Mouse (Mus musculus) kidney, postnatal 10 days (tissue): ENCODE results near the gene Dgkd.
"Not testable (repeated sequence)": the region's sequence is repeated elsewhere in the genome, so short reads cannot be mapped to it uniquely, and the experiment has no call there.

Source experiments
- DNase-seq: peaks from one replicate; pipeline ENCODE4 v3.0.0; 2021; ENCODE audit warnings: mixed read lengths

Gene Dgkd

DNA sequence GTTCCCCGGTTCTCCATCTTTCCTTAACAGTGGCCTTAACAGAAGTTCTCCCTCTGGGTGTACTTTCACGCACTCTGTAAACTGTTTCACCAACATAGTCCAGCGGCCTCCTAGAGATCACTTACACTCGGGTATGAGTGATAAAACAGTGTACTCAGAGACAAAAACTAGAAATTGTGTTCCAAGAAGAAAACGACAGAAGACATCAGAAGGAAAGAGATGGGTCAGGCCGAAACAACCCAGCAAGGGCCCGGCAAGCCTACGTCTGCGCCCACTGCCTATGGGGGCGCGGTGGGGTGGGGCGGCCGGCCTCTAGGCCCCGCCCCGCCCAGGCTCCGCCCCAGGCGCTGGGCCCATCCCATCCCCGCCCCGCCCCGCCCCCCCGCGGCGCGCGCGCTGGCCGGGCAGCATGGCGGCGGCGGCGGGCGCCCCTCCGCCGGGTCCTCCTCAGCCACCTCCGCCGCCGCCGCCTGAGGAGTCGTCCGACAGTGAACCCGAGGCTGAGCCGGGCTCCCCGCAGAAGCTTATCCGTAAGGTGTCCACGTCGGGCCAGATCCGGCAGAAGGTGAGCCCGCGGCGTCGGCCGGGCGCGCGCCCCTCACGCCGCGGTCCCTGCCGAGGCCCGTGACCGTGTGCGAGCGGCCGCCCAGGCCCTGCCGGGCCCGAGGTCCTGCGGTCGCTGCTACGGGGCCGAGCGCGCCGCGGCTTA lies at the start of gene Dgkd:
TSS of gene Dgkd (plus strand) at position 396 of the 709 bp plus-strand sequence.
- DNase-seq: peak; percentile 92

DNA sequence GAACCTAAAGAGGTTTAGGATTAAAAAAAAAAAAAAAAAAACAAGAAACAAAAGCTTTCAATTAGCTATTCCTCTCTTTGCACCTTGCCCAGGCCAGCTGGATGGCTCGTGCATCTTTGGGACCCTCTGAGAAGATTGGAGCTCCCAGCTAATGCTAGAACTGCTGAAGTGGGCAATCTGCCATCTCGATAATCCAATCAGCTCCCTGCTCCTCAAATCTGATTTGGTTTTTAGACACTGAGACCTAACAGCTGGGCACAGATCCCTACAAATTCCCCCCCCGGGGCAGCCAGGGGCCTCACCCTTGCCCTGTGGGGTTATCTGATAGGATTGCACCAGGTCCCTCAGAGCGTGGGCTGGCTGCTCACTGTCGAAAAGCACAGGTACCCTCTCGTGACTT lies 49.5 kb upstream of the Dgkd start, which contains the start of gene Sag:
TSS of gene Sag (plus strand) at position 105 of the 400 bp plus-strand sequence.
- peak; percentile 23 for DNase-seq

DNA sequence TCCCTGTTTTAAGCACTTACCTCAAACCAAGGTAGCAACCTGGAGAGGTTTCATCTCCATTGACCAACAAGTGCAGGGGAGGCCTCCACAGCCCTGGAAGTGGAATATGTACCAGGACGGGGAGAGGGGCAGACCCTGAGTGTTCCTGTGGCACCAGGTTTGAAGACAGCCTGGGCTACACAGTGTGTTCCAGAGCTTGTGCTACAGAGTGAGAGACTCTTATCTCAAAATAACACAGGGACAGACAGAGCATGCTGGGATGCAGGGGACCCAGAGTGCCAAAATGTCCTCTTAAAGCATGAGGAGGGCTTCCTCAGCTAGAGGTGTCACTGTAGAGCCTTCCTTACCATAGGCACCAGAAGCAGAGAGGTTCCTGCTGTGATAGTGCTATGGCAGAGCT lies 45.3 kb upstream of the Dgkd start:
- no peak for DNase-seq

DNA sequence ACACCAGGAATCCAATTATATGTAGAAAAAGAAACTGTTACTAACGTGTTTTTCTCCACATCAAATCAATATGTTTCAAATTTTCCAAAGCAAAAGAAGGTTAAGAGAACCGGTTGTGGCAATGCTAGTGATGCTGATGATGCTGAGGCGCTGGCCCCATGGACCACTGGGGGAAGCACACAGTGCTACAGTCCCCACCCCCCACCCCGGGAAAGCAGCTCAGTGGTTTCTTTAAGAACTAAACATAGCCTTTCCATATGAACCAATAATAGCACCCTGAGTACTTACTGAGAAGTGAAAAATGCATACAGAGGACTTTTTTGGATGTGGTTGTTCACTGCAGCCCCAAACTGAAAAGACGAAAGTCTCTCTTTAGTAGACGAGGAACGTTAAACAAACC lies 41.7 kb upstream of the Dgkd start:
- no peak for DNase-seq

DNA sequence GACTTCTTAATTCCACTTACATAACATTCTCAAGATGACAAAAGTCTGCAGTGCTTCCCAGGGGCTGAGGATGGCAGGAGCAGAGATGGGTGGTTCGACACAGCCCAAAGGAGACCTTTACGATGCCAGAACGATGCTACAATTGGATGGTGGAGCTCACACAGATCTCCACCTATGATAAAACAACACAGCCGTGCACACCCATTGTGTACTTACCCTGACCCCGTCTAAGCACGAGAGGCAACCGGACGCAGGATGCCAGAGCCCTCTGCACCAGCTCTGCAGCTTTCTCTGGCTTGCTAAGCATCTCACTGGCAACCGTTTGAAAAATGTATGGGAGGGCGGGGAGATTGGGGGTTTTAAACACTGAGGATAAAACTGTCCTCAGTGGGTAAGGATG lies 41.0 kb upstream of the Dgkd start:
- no peak for DNase-seq

DNA sequence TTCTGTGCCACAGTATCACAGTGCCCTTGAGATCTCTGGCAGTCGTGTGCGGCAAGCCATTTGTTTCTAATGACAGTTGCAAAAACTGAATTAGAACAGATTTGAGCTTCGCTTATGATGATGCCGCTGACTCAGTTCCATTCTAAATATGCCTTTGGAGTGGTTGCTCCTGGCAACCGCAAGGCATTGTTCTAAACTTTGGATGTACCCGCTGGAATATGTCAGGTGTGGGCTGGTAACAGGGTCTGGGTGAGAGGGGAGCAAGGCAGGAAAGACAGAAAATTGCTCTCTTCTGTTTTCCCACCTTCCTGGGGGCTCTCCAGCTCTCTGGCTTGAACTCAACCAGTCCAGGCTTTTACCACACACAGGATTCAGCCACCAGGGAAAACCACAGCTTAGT lies 39.9 kb upstream of the Dgkd start:
- DNase-seq: no peak

DNA sequence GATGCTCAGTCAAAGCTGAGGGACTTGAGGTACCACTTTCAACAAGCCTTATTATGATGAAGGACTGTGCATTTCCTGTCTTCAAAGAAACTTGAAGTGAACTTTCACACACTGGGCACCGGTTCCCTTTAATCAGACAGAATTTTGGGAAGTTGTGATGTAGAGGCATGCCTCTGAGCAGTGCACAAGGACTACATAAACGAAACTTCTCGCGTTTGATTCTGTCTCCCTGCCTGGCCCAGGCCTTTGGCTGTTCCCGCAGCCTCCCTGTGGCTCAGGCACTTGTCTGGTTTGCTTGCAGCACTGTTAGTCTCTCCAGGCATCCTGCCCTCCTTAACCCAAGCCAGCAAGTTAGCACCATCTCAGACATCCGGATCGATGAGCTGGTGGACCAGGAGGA lies 39.4 kb upstream of the Dgkd start:
- no peak for DNase-seq

DNA sequence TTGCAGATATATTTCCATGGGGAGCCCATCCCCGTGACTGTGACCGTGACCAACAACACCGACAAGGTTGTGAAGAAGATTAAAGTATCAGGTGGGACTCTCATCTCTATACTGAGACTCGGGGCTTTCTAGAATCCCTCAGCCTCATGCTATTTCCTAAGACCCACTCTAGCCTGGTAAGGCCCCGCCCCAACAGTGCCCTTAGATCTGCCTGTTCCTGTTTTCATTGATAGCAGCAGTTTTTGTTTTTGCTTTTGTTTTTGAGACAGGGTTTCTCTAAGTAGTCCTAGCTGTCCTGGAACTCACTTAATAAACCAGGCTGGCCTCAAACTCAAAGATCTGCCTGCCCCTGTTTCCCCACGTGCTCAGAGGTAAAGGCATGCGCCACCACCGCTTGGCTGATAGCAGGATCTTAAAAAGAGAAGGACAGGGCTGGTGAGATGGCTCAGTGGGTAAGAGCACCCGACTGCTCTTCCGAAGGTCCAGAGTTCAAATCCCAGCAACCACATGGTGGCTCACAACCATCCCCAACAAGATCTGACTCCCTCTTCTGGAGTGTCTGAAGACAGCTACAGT lies 28.6 kb upstream of the Dgkd start:
- no peak for DNase-seq

DNA sequence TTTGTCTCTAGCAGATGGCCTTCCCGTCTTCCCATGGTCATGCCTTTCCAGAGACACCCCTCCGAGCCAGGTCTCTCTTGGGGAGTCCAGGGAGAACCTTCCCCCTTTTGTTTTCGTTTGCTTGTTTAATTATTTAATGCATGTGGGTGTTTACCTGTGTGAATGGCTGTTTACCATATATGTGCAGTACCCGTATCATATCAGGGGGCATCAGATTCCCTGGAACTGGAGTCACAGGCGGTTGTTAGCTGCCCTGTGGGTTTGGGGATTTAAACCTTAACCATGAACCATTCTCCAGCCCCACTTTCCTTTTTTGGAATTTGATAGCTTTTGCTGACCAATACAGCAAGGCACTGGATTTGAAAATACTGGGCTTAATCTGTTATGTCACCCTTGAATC lies 27.8 kb upstream of the Dgkd start:
- no peak for DNase-seq

DNA sequence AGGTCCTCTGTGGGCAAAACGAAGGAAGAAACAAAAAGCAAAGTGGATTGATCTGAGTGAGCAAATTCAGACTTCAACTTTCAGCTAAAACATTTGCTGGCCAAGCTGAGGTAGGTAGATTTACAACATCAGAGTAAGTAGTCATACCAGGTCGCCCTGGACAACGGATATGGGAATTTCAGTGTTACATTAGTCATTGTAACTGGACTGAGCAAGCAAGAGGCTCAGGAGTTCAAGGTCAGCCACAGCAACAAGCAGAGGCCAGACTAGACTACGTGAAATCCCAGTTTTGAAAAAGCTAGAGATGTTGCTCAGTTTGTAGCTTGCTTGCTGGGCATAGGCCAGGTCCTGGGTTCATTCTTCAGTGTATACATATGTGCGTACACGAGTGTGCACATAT lies 27.1 kb upstream of the Dgkd start:
- no peak for DNase-seq

DNA sequence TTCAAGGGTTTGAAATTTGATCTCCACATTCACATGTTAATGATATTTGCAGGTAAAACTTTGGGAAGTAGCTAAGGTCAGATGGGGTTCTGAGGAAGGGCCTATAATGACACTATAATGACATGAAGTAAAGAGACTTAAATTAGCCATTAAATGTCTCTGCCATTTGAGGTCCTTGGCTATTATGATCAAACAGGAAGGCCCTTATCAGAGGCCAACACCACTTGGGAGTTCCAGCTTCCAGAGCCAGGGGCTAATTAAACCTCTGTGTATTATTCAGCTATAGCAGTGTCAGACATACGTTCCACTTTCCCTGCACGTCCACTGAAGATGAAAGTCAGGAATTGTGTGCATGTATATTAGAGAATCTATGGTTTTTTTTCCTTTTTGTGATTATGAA lies 26.6 kb upstream of the Dgkd start:
- no peak for DNase-seq

DNA sequence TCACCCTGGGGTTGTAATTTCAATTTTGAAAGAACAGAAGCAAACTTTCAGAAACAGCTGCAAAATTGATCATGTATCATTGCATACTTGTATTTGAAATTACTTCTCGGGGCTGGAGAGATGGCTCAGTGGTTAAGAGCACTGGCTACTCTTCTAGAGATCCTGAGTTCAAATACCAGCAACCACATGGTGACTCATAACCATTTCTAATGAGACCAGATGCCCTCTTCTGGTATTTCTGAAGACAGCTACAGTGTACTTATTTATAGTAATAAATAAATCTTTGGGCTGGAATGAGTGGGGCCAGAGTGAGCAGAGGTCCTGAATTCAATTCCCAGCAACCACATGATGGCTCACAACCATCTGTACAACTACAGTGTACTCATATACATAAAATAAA lies 25.6 kb upstream of the Dgkd start:
- DNase-seq: not testable (repeated sequence)

DNA sequence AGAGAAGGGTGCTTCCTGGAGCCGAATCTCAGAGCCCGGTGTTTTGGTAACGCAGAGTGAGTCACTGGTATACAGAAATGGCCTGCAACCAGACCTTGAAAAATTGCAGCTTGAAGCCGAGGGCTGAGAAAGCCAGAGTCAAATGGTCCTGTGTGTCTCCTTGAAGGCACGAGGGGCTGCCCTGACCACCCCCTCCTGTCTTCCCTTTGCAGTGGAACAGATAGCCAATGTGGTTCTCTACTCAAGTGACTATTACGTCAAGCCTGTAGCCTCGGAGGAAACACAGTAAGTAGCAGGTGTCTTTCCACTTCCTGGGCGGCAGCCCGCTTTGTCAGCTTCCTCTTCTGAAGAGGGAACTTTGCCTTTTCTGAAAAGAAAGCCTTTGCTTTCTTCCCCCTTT lies 24.9 kb upstream of the Dgkd start:
- DNase-seq: peak; percentile 21

DNA sequence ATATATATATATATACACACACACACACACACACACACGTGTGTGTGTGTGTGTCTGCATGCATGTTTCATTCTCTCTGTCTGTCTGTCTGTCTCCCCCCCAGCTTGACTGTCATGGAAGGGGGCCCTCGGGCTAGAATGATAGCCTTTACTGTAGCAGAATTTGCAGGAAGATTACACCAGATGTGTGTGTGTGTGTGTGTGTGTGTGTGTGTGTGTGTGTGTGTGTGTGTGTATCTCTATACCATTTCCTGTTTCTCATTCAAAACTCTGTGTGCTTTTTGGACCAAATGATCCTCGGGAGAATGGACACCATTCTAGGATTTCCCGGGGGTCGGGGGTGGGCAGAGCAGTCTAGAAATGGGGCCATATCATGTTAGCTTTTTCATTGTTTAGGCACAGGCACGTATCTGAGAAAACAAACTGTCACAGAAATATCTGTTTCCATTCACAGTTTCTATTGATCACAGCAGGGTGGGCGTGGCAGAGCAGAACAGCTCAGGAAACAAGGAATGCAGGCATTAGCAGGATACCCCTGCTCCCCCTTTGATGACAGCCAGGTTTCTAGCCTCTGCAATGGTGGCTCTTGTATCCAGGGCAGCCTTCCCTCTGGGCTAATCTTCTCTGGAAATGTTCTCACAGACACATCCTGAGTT lies 24.0 kb upstream of the Dgkd start:
- DNase-seq: no peak

DNA sequence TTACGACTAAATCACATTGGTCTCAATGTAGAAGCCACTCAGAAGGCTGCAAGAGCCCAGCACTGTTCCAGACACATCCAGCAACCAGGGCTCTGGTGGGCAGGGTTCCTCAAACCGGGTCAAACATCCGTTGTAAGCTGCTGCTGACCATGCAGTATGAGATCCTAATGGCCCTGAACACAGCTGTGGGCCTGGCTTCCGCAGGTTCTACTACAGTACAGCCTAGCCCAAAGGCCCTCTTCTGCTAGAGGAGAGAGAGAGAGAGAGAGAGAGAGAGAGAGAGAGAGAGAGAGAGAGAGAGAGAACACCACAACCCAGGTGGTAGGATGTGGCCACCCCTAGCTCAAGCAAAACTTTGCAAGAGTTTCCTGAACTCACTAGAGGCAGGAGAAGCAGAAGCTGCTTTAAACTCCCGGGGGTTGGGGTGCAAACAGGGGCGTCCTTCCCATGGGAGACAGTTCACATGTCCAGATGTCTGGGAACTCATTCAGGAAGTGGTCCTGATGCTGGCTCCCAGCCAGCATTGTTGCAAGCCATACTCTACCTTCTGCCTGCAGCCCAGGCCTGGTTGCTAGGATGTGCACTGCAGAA lies 23.4 kb upstream of the Dgkd start:
- DNase-seq: peak; percentile 26

DNA sequence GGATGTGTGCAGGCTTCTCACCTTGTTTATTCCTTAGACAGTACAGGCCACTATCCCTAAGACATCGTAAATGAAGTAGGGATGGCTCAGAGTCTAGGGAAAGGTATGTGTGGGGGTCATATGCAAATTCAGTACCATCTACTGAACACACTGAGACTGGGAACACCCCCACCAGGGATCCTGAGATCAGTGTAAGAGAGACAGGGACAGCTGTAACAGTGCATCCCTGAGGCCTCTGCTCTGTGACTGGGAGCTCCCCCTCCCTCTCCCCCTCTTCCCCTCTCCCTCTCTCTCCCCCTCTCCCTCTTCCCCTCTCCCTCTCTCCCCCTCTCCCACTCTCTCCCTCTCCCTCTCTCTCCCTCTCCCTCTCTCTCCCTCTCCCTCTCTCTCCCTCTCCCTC lies 16.6 kb upstream of the Dgkd start:
- DNase-seq: no peak

DNA sequence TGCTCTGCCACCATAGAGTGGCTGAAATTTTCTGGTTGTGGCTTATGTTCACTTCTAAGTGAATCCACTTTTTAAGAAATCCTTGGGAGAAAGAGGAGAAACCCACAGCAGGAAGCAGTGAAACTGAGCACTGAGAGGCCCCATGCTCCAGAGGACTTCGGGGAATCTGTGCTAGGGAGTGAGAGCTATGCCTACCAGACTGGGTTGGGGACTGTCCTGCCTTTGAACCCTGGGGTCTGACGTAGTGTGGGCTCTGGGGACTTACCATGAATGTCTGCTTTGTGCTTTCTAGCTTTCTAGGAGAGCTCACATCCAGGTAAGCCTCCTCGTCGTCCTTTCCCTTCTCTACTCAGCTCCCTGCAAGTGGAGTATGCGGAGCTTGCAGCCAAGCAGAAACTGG lies 16.1 kb upstream of the Dgkd start:
- DNase-seq: no peak

DNA sequence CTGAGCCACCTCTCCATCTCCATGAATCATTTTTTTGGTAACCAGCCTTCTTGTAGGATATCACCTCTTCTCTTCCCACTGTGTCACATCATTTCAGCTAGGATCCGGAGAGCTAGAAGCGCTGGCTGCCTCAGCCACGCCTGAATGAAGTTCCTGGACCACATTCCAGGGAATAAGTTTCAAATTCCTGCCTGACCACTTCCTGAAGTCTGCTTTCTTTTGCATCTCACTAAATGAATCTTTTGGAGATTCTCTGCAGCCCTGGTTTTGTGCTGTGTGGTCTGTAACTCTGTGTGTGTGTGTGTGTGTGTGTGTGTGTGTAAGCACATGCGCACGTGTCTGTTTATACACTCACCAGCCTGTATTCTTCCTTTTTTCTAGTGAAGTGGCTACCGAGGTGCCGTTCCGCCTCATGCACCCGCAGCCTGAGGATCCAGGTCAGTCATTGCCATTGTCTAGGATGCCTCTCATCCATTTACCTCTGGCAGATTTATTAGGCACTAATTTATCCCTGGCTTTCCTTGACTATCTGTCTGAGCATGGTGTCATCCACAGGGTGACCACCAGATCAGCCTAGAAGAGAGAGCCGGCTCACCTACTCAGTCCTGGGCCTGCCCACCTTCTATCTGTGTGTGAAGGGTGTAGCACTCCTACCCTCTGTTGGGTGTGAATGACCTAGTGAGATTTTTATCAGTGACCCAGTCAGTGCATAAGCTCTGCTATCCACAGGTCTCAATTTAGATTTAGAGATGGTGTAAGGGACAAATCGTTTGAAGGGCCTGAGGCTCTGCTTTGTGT lies 12.5 kb upstream of the Dgkd start:
- DNase-seq: no peak

DNA sequence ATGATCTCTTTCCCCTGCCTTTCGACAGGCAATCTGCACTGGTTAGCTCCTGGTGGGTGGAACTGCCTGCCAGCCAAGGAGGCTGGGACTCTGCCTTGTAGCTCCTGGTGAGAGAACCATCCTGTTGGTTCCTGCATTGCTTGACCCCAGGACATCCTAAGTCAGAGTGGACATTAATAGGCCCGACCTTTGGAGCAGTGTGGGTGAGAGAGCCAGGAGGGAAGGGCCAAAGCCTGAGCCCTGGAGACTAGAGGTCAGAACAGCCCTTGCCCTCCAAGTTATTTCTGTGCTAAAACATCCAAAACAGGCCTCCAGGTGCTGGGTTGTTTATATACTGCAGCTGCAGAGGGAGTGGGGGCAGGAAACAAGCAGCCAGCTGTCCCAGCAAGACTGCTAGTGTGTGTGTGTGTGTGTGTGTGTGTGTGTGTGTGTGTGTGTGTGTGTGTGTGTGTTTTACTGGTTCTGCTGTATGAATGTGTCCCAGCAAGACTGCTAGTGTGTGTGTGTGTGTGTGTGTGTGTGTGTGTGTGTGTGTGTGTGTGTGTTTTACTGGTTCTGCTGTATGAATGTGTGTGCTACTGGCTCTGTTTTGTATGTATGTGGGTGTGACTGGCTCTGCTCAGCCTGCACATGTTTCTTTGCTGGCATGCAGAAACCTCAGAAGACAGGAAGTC lies 6.1 kb upstream of the Dgkd start:
- peak; percentile 55 for DNase-seq

DNA sequence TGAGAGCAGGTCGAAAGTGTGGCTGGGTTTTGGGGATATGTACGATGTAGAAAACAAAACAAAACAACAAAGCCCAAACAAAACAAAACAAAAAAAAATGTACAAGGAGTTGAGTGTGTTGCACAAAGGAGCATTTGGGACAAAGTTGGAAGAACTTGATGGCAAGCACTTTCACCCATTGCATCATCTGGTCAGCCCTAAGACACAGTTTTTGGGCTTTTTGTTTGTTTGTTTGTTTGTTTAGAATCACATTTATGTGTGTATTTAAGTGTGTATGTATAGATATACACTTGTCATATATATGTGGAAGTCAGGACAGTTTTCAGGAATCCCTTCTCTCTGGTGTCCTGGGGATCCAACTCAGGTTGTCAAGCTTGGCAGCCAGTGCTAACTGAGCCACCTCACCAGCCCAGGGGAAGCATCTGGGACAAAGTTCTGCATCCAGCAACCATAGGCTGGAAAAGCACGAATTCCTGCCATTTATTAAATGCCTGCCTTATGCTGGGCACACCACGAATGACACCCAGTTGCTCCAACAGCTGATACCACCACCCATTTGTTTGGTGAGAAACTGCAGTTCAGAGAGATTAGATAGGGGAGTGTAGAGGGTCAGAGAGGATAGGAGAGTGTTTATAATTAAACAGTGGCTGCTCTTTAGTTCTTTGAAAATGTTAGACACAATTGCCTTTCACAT lies 5.5 kb upstream of the Dgkd start:
- DNase-seq: no peak

DNA sequence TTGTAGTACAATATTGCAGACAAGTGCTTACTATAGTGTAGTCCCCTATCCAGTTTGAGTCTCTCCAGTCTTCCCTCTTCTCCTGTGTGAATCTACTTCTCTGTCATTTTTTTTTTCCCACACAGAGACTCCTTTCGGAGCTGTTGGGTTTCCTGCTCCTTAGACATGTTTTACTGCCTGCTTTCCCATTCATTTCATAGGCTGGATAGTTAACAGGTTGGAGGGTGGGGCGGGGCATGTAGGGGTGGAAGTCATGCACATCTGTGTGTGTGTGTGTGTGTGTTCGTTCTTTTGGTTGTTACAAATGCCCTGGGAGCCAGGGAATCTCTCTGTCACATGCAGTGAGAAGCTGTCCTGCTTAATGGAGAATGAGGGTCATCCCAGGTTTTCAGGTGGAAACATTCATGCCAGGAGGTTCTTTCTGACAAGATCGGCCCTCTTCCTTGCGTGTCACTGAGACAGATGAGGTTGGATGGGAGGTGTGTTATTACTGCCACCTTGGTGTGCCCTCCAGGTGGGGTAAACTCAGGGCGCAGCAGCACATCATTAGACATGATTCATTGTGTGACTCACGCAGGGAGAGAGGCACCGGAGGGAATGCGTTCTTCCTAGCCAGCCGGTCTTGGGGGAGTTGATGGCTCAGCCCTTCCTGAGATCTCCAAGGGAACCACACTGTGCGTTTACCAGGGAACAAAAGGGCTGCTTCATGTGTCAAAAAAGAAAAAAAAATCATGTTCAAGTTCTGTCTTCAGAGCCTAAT lies 4.7 kb upstream of the Dgkd start:
- DNase-seq: no peak
